Mouse (Mus musculus): ENCODE measurements around the gene Slamf6. TPM values are rescaled to one million over a fixed set of nuclear protein-coding genes. Genes with fewer than 3 reads are reported as not detected.

Gene Slamf6
- polyA plus RNA-seq, 1 experiment from 2014 or later = 0.42 TPM

GRCm38 (mm10) chr1:171984121-171984520 lies 66.8 kb downstream of the Slamf6 start:
- WGBS = 100% methylated on average over 1 of the region's 1 CpGs
- no peak for ATAC-seq

GRCm38 (mm10) chr1:171991883-171992282 lies 74.6 kb downstream of the Slamf6 start:
- no peak overlapping the region for H3K9ac ChIP-seq (ENCODE audit: low read depth, low read length)
- no peak overlapping the region for H3K4me2 ChIP-seq (replicated peaks; ENCODE audit: low read depth)
- H3K27me3 ChIP-seq (replicated peaks; ENCODE audit: control insufficient read depth, insufficient read depth, low read length) = no peaks in the 10 kb centered on the region
- no peak overlapping the region for H3K27ac ChIP-seq (ENCODE audit: low read depth, low read length)
- 89% methylated on average over 2 of the region's 2 CpGs for WGBS
- H3K9me3 ChIP-seq (ENCODE audit: control insufficient read depth) = no peaks in the 10 kb centered on the region
- no peaks in the 10 kb centered on the region for H3K4me1 ChIP-seq (replicated peaks; ENCODE audit: control insufficient read depth, insufficient read depth, low read length)
- H3K36me3 ChIP-seq (ENCODE audit: control insufficient read depth, insufficient read depth) = no peaks in the 10 kb centered on the region
- no peak for ATAC-seq
- no peak for TF ChIP-seq CTCF (IDR thresholded peaks at IDR 0.05; ENCODE audit: low read depth)
- H3K4me3 ChIP-seq (ENCODE audit: low read depth, low read length) = no peak overlapping the region

More at GRCm38 (mm10) chr1:171984121-171984520, 66.8 kb downstream of the Slamf6 start:
- Histone ChIP-seq H3K9ac (ENCODE audit: low read depth, low read length) (no peak overlapping the region), H3K36me3 (ENCODE audit: control insufficient read depth, insufficient read depth) (no peaks in the 10 kb centered on the region), H3K27ac (ENCODE audit: low read depth, low read length) (no peak overlapping the region), H3K27me3 (replicated peaks; ENCODE audit: control insufficient read depth, insufficient read depth, low read length) (no peaks in the 10 kb centered on the region), H3K9me3 (ENCODE audit: control insufficient read depth) (no peaks in the 10 kb centered on the region), H3K4me2 (replicated peaks; ENCODE audit: low read depth) (no peak overlapping the region), H3K4me1 (replicated peaks; ENCODE audit: control insufficient read depth, insufficient read depth, low read length) (no peaks in the 10 kb centered on the region), H3K4me3 (ENCODE audit: low read depth, low read length) (no peak overlapping the region)
- TF ChIP-seq CTCF (IDR thresholded peaks at IDR 0.05; ENCODE audit: low read depth) = no peak

DNA sequence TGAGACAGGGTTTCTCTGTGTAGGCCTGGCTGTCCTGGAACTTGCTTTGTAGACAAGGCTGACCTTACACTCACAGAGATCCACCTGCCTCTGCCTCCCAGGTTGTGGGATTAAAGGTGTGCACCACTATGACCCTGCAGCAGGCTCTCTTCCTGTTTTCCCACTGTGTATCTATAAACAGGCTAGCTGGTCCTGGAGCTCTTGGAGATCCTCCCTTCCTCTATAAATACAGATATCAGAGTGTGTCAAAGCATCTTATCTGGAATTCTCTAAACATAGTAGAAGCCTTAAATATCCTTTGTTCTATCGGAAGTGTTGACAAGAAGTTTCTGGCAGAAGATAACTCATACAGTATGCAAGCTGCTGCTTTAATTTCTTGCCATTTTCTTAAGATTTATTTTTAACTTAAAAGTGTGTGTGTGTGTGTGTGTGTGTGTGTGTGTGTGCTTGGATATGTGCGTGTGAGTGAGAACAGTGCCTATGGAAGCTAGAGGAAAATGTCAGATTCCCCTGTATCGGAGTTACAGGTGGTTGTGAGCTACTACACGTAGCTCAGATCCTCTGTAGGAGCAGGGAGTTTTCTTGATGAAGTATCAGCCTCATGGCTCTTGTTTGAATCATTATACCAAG lies 75.7 kb downstream of the Slamf6 start:
- Histone ChIP-seq H3K9me3 (ENCODE audit: control insufficient read depth) (no peaks in the 10 kb centered on the region), H3K36me3 (ENCODE audit: control insufficient read depth, insufficient read depth) (no peaks in the 10 kb centered on the region), H3K4me3 (ENCODE audit: low read depth, low read length) (no peak overlapping the region), H3K4me1 (replicated peaks; ENCODE audit: control insufficient read depth, insufficient read depth, low read length) (no peaks in the 10 kb centered on the region), H3K27ac (ENCODE audit: low read depth, low read length) (no peak overlapping the region), H3K4me2 (replicated peaks; ENCODE audit: low read depth) (no peak overlapping the region), H3K27me3 (replicated peaks; ENCODE audit: control insufficient read depth, insufficient read depth, low read length) (no peaks in the 10 kb centered on the region), H3K9ac (ENCODE audit: low read depth, low read length) (no peak overlapping the region)
- no peak for ATAC-seq
- WGBS = 77% methylated on average over 4 of the region's 4 CpGs
- TF ChIP-seq CTCF (IDR thresholded peaks at IDR 0.05; ENCODE audit: low read depth) = no peak

- no peak for ATAC-seq
- Histone ChIP-seq H3K9ac (ENCODE audit: low read depth, low read length) (no peak overlapping the region), H3K9me3 (ENCODE audit: control insufficient read depth) (no peaks in the 10 kb centered on the region), H3K36me3 (ENCODE audit: control insufficient read depth, insufficient read depth) (no peaks in the 10 kb centered on the region), H3K27ac (ENCODE audit: low read depth, low read length) (no peak overlapping the region), H3K4me2 (replicated peaks; ENCODE audit: low read depth) (no peak overlapping the region), H3K4me3 (ENCODE audit: low read depth, low read length) (no peak overlapping the region), H3K27me3 (replicated peaks; ENCODE audit: control insufficient read depth, insufficient read depth, low read length) (no peaks in the 10 kb centered on the region), H3K4me1 (replicated peaks; ENCODE audit: control insufficient read depth, insufficient read depth, low read length) (no peaks in the 10 kb centered on the region)
- no peak for TF ChIP-seq CTCF (IDR thresholded peaks at IDR 0.05; ENCODE audit: low read depth)
- WGBS = 83% methylated on average over 2 of the region's 2 CpGs
Observed at GRCm38 (mm10) chr1:171994501-171994900, 77.2 kb downstream of the Slamf6 start.

GRCm38 (mm10) chr1:171994918-171995715 lies 77.8 kb downstream of the Slamf6 start:
- Histone ChIP-seq H3K27me3 (replicated peaks; ENCODE audit: control insufficient read depth, insufficient read depth, low read length) (no peaks in the 10 kb centered on the region), H3K9ac (ENCODE audit: low read depth, low read length) (no peak overlapping the region), H3K36me3 (ENCODE audit: control insufficient read depth, insufficient read depth) (no peaks in the 10 kb centered on the region), H3K4me2 (replicated peaks; ENCODE audit: low read depth) (no peak overlapping the region), H3K27ac (ENCODE audit: low read depth, low read length) (no peak overlapping the region), H3K9me3 (ENCODE audit: control insufficient read depth) (no peaks in the 10 kb centered on the region), H3K4me3 (ENCODE audit: low read depth, low read length) (no peak overlapping the region), H3K4me1 (replicated peaks; ENCODE audit: control insufficient read depth, insufficient read depth, low read length) (no peaks in the 10 kb centered on the region)
- no peak for ATAC-seq
- no peak for TF ChIP-seq CTCF (IDR thresholded peaks at IDR 0.05; ENCODE audit: low read depth)
- WGBS = 75% methylated on average over 11 of the region's 11 CpGs

GRCm38 (mm10) chr1:171996701-171997100 lies 79.4 kb downstream of the Slamf6 start:
- no peak for TF ChIP-seq CTCF (IDR thresholded peaks at IDR 0.05; ENCODE audit: low read depth)
- no peak overlapping the region for H3K27ac ChIP-seq (ENCODE audit: low read depth, low read length)
- no peak overlapping the region for H3K4me3 ChIP-seq (ENCODE audit: low read depth, low read length)
- no peaks in the 10 kb centered on the region for H3K36me3 ChIP-seq (ENCODE audit: control insufficient read depth, insufficient read depth)
- no peaks in the 10 kb centered on the region for H3K9me3 ChIP-seq (ENCODE audit: control insufficient read depth)
- H3K4me2 ChIP-seq (replicated peaks; ENCODE audit: low read depth) = no peak overlapping the region
- 79% methylated on average over 7 of the region's 7 CpGs for WGBS
- no peak overlapping the region for H3K9ac ChIP-seq (ENCODE audit: low read depth, low read length)
- no peaks in the 10 kb centered on the region for H3K4me1 ChIP-seq (replicated peaks; ENCODE audit: control insufficient read depth, insufficient read depth, low read length)
- ATAC-seq = no peak
- no peaks in the 10 kb centered on the region for H3K27me3 ChIP-seq (replicated peaks; ENCODE audit: control insufficient read depth, insufficient read depth, low read length)

Measured in intestine, postnatal 0 days (tissue).